Mouse (Mus musculus) R1 (cell line): ENCODE measurements around the gene Samd14.
"Not testable (repeated sequence)": the region's sequence is repeated elsewhere in the genome, so short reads cannot be mapped to it uniquely, and the experiment has no call there.

Source experiments
- DNase-seq: peaks from one replicate; pipeline ENCODE4 v3.0.0-alpha.2; 2018; ENCODE audit warnings: low read depth, low spot score

Gene Samd14

DNA sequence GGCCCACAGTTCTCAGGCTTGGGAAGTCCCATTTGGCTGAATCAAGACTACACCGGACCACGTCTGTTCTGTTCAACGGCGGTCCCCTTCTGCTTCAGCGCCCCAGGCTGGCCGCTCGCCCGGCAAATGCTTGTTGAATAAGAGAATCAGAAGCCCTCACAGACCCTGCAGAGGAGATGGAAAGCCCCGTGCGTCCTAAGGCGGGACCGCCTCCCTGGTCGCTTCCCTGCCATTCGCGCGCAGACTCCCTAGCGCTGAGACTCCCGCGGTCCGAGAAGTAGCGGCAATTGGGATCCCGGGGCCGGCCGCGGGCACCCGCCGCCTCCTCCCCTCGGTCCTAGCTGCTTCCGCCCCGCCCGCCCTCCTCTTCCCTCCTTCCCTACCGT lies at the start of gene Samd14:
Gene Samd14 (plus strand): TSS at position 251 of the 386 bp plus-strand sequence.
- DNase-seq, result peak; percentile 57

DNA sequence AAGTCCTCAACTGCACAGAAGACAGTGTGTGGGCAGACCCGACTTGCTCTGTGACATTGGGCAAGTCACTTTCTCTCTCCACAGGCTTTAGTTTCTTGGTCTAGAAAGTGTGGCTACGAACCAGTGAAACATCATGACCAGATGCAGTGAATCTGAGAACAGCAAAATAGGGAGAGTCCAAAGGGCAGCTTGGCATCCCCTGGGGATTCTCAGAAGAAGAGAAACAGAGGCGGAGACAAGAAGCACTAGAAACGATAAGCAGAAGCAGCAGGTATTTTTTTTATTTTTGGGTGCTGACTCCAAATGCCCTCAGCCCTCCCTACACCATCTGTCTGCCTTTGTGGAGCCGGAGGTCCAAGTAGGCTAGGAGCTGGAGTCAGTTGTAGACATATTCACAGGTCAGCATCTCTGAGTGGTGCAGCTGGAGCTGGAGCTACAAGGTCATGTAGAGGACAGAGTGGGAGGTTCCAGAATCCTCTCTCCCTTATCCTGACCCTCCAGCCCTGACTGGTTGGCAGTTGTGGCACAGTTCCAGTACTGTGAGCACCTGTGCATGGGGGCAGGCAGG lies 47.1 kb upstream of the Samd14 start:
- no peak for DNase-seq

DNA sequence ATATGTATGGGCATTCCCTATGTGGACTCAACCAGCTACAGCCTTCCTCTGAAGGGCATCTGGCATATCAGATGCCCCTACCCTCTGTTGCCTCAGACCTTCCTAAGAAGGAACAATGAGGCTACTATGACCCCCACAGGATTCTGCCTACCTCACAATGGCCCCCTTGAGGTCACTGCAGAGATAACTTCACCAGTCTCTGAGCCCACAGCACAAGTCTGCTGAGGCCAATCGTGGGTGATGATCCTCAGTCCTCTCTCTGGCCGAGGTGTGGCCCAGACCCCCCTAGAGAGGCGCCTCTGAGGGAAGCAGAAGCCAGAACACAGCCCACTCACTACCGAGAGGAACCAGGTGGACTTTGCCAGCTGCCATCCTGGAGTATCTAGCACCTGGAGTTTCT lies 42.3 kb upstream of the Samd14 start, which contains the start of gene Hils1:
Gene Hils1 (plus strand): TSS at position 175 of the 400 bp plus-strand sequence.
- DNase-seq, result no peak

- DNase-seq, result no peak
Observed at GRCm38 (mm10) chr11:94968187-94968586, 41.5 kb upstream of the Samd14 start.

- not testable (repeated sequence) for DNase-seq
Observed at GRCm38 (mm10) chr11:94969709-94970108, 40.0 kb upstream of the Samd14 start.

DNA sequence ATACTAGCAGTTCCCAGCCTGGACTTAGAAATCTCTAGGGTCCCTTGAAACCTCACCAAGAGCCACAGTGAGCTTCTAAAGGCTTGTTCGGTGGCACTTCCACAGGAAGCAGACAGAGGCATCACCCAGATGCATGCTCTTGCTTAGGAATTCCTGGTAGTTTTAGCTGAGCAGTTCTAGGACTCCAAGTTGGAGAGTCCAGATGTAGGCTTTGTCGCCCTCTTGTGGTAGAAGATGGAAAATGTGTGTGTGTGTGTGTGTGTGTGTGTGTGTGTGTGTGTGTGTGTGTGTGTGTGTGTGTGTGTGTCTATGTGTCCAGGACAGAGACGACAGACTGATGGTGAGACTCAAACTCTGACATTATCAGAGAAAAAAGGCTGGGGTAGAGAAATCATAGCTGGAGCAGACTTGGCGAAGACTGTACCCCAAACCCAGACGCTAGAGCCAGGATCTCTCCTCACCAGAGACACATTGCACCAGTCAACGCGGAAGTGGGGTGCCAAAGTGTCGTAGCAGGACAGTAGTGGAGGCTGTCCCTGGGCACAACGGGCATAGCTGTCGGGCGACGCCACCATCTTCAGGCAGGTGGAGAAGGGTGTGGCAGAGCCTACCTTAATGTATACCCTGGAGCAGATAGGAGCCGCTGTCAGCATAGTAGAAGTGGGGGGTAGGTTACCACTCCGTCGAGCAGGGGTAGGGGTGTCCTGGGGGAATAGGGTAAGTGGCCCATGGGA lies 39.3 kb upstream of the Samd14 start:
- DNase-seq, result peak; percentile 76

DNA sequence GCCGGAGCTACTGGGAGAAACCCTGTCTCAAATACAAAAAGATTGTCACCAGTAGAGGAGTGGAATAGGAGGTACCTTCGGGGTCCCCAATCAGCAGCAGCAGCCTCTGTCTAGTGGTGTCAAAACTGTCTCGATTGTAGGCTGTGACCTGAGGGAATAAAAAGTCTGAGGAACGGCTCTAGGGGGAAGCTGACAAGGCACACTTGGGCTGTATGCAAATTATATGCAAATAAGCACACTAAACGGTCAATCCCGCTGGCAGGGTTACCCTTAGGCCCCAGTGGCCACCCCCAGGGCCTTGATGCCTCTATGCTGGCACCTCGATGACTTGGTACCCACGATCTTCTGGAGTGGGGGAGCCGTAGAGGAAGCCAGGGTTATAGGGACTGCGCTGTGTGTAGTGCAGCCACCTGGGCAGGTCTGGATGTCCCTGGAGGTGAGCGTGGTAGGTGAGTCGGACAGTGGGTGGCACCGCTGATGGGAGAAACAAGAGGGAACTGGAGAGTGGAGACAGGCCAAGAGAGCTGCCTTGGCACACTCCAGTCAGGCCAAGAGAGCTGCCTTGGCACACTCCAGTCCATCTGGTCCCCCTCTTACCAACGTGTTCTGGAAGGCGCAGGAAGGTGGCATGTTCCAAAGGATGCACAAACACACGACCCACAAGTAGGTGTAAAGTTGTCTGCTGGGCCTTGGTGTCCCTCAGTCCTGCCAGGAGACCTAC lies 37.6 kb upstream of the Samd14 start:
- no peak for DNase-seq

DNA sequence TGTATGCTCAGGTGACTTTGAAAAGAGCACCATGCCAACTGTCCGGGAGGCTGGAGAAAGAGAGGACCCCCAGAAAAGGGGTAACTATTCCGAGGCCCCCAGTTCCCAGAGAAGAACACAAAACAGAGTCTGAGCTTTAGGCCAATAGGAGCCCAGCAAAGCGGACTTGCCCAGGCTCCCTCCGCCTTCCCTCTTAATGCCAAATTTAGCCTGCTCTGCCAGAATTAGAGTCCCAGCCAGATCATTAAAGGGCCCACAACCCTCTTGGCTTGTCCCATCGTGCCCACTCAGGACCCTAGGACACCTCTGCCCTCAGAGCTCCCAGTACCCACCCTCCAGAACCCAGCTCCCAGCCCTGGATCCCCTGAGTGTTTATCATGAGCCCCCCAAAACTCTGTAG lies 36.8 kb upstream of the Samd14 start:
- DNase-seq, result no peak

- DNase-seq, result no peak
Observed at GRCm38 (mm10) chr11:94973313-94973712, 36.4 kb upstream of the Samd14 start.

DNA sequence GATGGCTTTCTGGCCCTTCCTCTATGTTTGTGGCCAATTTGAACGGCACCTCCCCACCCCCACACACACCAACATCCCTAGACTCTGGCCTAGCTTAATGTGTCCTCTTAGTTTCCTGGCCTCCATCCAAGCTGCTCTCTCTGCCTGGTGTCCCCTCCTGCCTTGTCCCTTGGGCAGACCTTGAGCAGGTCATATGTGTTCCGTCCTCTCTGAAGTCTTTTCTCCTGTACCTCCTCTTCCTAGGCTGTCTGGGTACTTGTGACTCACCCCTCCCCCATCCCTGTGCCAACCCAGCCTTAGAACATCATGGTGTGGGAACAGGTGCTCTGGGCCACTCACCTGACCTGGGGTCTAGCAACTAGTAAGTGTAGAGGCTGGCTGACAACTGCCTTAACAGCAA lies 34.7 kb upstream of the Samd14 start:
- no peak for DNase-seq

DNA sequence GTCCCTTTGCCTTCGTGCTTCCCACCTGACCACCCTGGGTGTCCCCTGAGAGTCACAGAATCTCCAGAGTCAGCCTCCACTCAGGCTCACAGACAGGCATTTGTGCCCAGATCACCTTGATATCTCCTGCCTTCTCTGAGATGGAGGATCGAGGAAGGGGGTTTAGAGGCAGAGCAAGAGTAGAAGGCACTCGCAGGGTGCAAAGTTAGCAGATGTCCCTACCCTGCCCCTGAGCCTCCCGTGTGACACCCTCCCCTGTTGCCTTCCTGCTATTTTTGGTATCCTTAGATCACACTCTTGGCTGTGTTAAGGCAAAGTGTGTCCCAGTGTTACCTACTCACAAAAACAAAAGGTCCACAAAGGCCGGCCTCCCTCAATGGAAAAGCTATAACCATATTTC lies 33.5 kb upstream of the Samd14 start, which contains the start of gene Sgca:
Gene Sgca (minus strand): TSS at position 129 of the 400 bp plus-strand sequence.
- DNase-seq, result no peak

GRCm38 (mm10) chr11:94978178-94978915 lies 31.3 kb upstream of the Samd14 start:
- DNase-seq, result no peak

DNA sequence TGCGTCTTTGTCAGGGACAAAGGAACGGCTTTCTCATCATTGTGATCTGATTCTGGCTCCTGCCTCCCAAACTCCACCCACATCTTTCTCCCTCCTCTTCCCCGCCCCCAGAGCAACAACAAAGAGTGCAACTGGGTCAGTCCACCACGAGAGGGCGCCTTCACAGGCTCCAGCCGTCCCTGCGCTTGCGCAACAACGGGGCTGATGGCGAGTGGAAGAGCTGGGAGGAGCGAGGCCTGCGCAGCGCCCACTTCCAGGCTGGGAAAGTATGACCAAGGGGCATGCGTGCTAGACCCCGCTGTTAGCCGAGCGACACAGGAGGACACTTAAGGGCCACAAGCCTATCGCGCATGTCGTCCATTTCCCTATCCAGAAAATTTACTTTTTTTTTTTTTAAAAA lies 30.7 kb upstream of the Samd14 start:
- DNase-seq, result peak; percentile 94

GRCm38 (mm10) chr11:94979462-94980179 lies 30.1 kb upstream of the Samd14 start:
- DNase-seq, result no peak

GRCm38 (mm10) chr11:94985140-94985539 lies 24.5 kb upstream of the Samd14 start:
- DNase-seq, result no peak

- DNase-seq, result no peak
Observed at GRCm38 (mm10) chr11:94985822-94986221, 23.9 kb upstream of the Samd14 start.

GRCm38 (mm10) chr11:94986435-94986834 lies 23.2 kb upstream of the Samd14 start:
- DNase-seq, result no peak

DNA sequence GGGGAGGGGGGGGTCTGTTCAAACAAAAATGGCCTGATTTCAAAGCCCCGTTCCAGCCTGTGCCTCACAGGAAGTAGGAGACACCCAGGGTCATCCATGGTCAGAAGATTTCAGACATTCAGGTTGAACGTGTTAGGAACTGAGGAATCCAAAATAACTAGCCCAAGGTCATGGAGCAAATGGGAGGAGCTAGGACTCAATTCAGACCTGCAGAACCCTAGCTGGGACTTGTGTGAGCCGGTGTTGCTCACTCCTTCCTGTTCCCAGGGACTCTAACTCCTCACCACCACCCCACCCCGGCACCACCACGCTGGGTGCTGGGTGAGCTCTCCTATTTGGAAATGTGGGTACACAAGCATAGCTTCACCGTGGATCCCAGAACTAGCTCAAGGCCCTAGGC lies 22.3 kb upstream of the Samd14 start:
- peak; percentile 81 for DNase-seq

- peak; percentile 31 for DNase-seq
Observed at GRCm38 (mm10) chr11:94987851-94988250, 21.8 kb upstream of the Samd14 start.

GRCm38 (mm10) chr11:94988780-94989561 lies 20.7 kb upstream of the Samd14 start:
- DNase-seq, result peak; percentile 43
